Comparison of ENCODE assay signal across 10 mouse cellular contexts in the genomic region with DNA sequence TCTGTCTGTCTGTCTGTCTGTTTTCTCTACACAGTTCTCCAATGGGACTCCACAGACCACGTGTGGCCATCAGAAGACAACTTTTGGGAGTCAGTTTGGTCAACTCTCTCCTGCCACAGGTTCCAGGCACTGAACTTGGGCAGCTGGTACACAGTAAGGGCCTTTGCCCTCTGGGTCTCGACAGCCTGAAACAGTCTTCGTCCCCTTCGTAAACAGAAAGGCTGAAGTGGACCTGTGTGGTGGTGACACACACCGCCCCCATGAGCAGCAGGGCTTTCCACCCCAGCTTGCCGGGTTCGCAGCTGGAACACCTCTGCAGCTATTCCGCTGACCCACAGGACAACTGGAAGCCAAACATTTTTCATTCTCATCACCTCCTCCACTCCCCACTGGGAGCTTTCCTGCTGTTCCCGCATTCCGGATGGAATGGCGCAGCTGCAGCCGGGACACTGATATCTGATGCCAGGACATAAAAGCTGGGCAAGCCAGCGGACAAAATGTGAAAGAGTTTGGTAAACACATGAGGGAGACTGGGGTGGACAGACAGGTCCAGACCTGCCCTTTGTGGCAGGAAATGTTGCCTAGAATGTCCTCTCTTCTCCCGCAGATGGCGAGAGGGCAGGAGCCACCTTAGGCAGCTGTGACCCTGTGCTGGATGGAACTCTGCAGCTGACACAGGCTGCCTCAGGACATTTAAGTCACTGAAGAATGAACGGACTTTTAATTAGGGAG. TPM values are rescaled to one million over a fixed set of nuclear protein-coding genes. Genes with fewer than 3 reads are reported as not detected.
A peak's percentile ranks its signal among the peaks of the same experiment; 100 is the strongest.
DNase-seq lines count a peak whose midpoint lies in the region; ATAC-seq and TF ChIP-seq lines count a peak whose summit lies in the region.
"Had no signal": no experiment of that assay in that cellular context is flagged by ENCODE, and none has a peak within 500 bp of the region (broad histone marks: within the 10 kb centered on the region; RNA-seq: fewer than 3 reads in every experiment).

No protein-coding gene starts in this region.

- H3K36me3 ChIP-seq in kidney, embryonic 15.5 days, result no peaks in the 10 kb centered on the region
- no peaks in the 10 kb centered on the region for H3K36me3 ChIP-seq in embryonic facial prominence, embryonic 11.5 days (replicated peaks; ENCODE audit: control insufficient read depth, insufficient read depth, low read depth, low read length)
- no peaks in the 10 kb centered on the region for H3K36me3 ChIP-seq in limb, embryonic 14.5 days (ENCODE audit: control insufficient read depth, insufficient read depth, low read length)
- H3K36me3 ChIP-seq: midbrain, embryonic 15.5 days had no signal

- no peak overlapping the region for H3K9ac ChIP-seq in kidney, embryonic 15.5 days
- peak overlapping the region; percentile 25; the same call in 1 of the 2 replicates for H3K9ac ChIP-seq in embryonic facial prominence, embryonic 11.5 days (replicated peaks; ENCODE audit: low read length)
- H3K9ac ChIP-seq in limb, embryonic 14.5 days (ENCODE audit: low read depth, low read length, severe bottlenecking), result no peak overlapping the region
- H3K9ac ChIP-seq: midbrain, embryonic 15.5 days had no signal

- DNase-seq in kidney, postnatal 25 days, result no peak
- peak; percentile 54 for DNase-seq in Muller cell, postnatal 12 days (ENCODE audit: inconsistent ontology term)
- DNase-seq in embryonic facial prominence, embryonic 11.5 days (ENCODE audit: low spot score), result peak; percentile 51
- DNase-seq in limb, embryonic 14.5 days (ENCODE audit: low spot score), result no peak
- no peak for DNase-seq in thymus, adult 18-20 months
- DNase-seq: layer of hippocampus, adult 9-11 months had no signal

- no peak overlapping the region for H3K4me3 ChIP-seq in kidney, embryonic 15.5 days (replicated peaks)
- H3K4me3 ChIP-seq in embryonic facial prominence, embryonic 11.5 days (ENCODE audit: low read depth, low read length), result no peak overlapping the region
- no peak overlapping the region for H3K4me3 ChIP-seq in limb, embryonic 14.5 days (replicated peaks; ENCODE audit: low read length)
- H3K4me3 ChIP-seq: midbrain, embryonic 15.5 days had no signal

- 13% methylated on average over 16 of the region's 16 CpGs for WGBS in kidney, embryonic 15.5 days
- 16% methylated on average over 16 of the region's 16 CpGs for whole genome bisulfite sequencing in embryonic facial prominence, embryonic 11.5 days
- WGBS in limb, embryonic 14.5 days, result 19% methylated on average over 16 of the region's 16 CpGs

- H3K9me3 ChIP-seq in kidney, embryonic 15.5 days (replicated peaks), result no peaks in the 10 kb centered on the region
- H3K9me3 ChIP-seq in embryonic facial prominence, embryonic 11.5 days (replicated peaks; ENCODE audit: control insufficient read depth, low read length), result no peaks in the 10 kb centered on the region
- H3K9me3 ChIP-seq in limb, embryonic 14.5 days (ENCODE audit: control insufficient read depth, low read length), result no peaks in the 10 kb centered on the region
- H3K9me3 ChIP-seq: midbrain, embryonic 15.5 days had no signal

- TF ChIP-seq POLR2A in limb, embryonic 14.5 days (IDR thresholded peaks at IDR 0.05; ENCODE audit: borderline replicate concordance, extremely low read depth, insufficient read depth, insufficient read length), result no peak

- ATAC-seq in kidney, embryonic 15.5 days (replicated peaks; ENCODE audit: low FRiP score), result peak; percentile 44
- ATAC-seq in embryonic facial prominence, embryonic 11.5 days (replicated peaks; ENCODE audit: insufficient number of reproducible peaks, low FRiP score, low TSS enrichment, low read depth), result no peak
- ATAC-seq in limb, embryonic 14.5 days (ENCODE audit: low FRiP score, low read depth), result peak; percentile 64
- no peak for ATAC-seq in granulocyte monocyte progenitor cell, adult 5-6 weeks (replicated peaks; ENCODE audit: poor library complexity, severe bottlenecking)
- no peak for ATAC-seq in monocyte, adult 5-6 weeks (replicated peaks; ENCODE audit: insufficient number of reproducible peaks, low FRiP score, low TSS enrichment, poor library complexity, severe bottlenecking)
- ATAC-seq: midbrain, embryonic 15.5 days had no signal

- no peaks in the 10 kb centered on the region; the same call in 1 of the 2 replicates for H3K27me3 ChIP-seq in kidney, embryonic 15.5 days
- no peaks in the 10 kb centered on the region for H3K27me3 ChIP-seq in embryonic facial prominence, embryonic 11.5 days (ENCODE audit: control insufficient read depth, insufficient read depth, low read length)
- H3K27me3 ChIP-seq in limb, embryonic 14.5 days (ENCODE audit: control insufficient read depth, insufficient read depth, low read length), result no peaks in the 10 kb centered on the region
- H3K27me3 ChIP-seq: midbrain, embryonic 15.5 days had no signal

- H3K4me1 ChIP-seq in kidney, embryonic 15.5 days, result peaks cover 32% of the 10 kb centered on the region
- H3K4me1 ChIP-seq in embryonic facial prominence, embryonic 11.5 days (ENCODE audit: control insufficient read depth, insufficient read depth, low read length), result no peaks in the 10 kb centered on the region; the same call in 1 of the 2 replicates
- peaks cover 12% of the 10 kb centered on the region for H3K4me1 ChIP-seq in limb, embryonic 14.5 days (ENCODE audit: control insufficient read depth, insufficient read depth, low read length)

- peak overlapping the region; percentile 39 for H3K4me2 ChIP-seq in kidney, embryonic 15.5 days
- no peak overlapping the region; the same call in 1 of the 2 replicates for H3K4me2 ChIP-seq in embryonic facial prominence, embryonic 11.5 days (ENCODE audit: low read depth, low read length)
- no peak overlapping the region; the same call in 1 of the 2 replicates for H3K4me2 ChIP-seq in limb, embryonic 14.5 days (replicated peaks; ENCODE audit: low read depth, low read length, severe bottlenecking)
- H3K4me2 ChIP-seq: midbrain, embryonic 15.5 days had no signal

- peak overlapping the region; percentile 73 for H3K27ac ChIP-seq in kidney, embryonic 15.5 days
- H3K27ac ChIP-seq in embryonic facial prominence, embryonic 11.5 days (replicated peaks; ENCODE audit: low read depth, low read length), result no peak overlapping the region
- H3K27ac ChIP-seq in limb, embryonic 14.5 days (replicated peaks; ENCODE audit: low read depth, low read length), result 0 out of 2 replicates have a peak overlapping the region, but pooled peaks have one; percentile 33
- H3K27ac ChIP-seq: midbrain, embryonic 15.5 days had no signal

RNA-seq across cellular contexts. Expression of gene Tmem44, which starts 51.4 kb away (rescaled TPM):
- 15.0 and 18.6 TPM in 2 replicates for polyA plus RNA-seq in kidney, embryonic 15.5 days (2015; fragmentation: Nextera tagmentation; extraction: Ambion mirVana)
- polyA plus RNA-seq in embryonic facial prominence, embryonic 11.5 days (2014; fragmentation: Nextera tagmentation; extraction: Ambion mirVana), result 24.3 and 24.7 TPM in 2 replicates
- polyA plus RNA-seq in limb, embryonic 14.5 days (2012; rRNA removed), result 39.4 and 45.2 TPM in 2 replicates
- 16.9 and 24.5 TPM in 2 replicates for polyA plus RNA-seq in limb, embryonic 14.5 days (2014; fragmentation: Nextera tagmentation; extraction: Ambion mirVana)
- 1.4 TPM in 1 of 2 replicates, not detected in the other for total RNA-seq in granulocyte monocyte progenitor cell, adult 5-6 weeks (2014; fragmentation: Nextera tagmentation)
- 0.21 and 0.30 TPM in 2 replicates for total RNA-seq in granulocyte monocyte progenitor cell, adult 5-6 weeks (2017)
- 0.11 TPM in 1 of 3 replicates, not detected in the others for total RNA-seq in monocyte, adult 5-6 weeks (2017)

Comparison
In these comparisons a context has a peak if more than half of its experiments do, and no peak if none do; other contexts are left out.
1. ATAC-seq: peak in kidney, embryonic 15.5 days (single experiment) and limb, embryonic 14.5 days (single experiment); none in embryonic facial prominence, embryonic 11.5 days (single experiment), granulocyte monocyte progenitor cell, adult 5-6 weeks (single experiment) and monocyte, adult 5-6 weeks (single experiment).
2. DNase-seq: peak in Muller cell, postnatal 12 days (single experiment) and embryonic facial prominence, embryonic 11.5 days (single experiment); none in kidney, postnatal 25 days (0 of 2), limb, embryonic 14.5 days (single experiment) and thymus, adult 18-20 months (0 of 2).